Mouse (Mus musculus) ES-E14 (cell line): ENCODE measurements around the gene Tmem245. TPM values are rescaled to one million over a fixed set of nuclear protein-coding genes. Genes with fewer than 3 reads are reported as not detected.

Experiments used
- DNase-seq: peaks from one replicate; pipeline ENCODE4 v3.0.0-alpha.2; 2013; ENCODE audit warnings: low read depth, low spot score
- H3K27ac ChIP-seq: 2 replicates; pipeline ENCODE4 v1.5.1; 2012; ENCODE audit warnings: low read depth, mild to moderate bottlenecking, low read length, moderate library complexity, mixed read lengths; ENCODE audit not compliant: poor library complexity, insufficient read depth, severe bottlenecking
- H3K36me3 ChIP-seq: 2 replicates; pipeline ENCODE4 v1.6.1; 2012; ENCODE audit warnings: mild to moderate bottlenecking, low read length, moderate library complexity, mixed read lengths; ENCODE audit not compliant: control insufficient read depth, poor library complexity, insufficient read depth, severe bottlenecking
- H3K4me1 ChIP-seq, 2 experiments: fragments of 150-350 bp in 1 of 2; sonication (generic) in 1 of 2; 2 replicates each; pipeline ENCODE4 v1.6.1; 2012; ENCODE audit warnings: low read length in 2 of 2, mild to moderate bottlenecking in 1 of 2, mixed read lengths in 1 of 2; ENCODE audit not compliant: control insufficient read depth in 2 of 2, insufficient read depth in 2 of 2, poor library complexity in 1 of 2
- H3K4me3 ChIP-seq, 2 experiments: fragments of 150-350 bp in 1 of 2; sonication (generic) in 1 of 2; 2 replicates each; pipeline ENCODE4 v1.5.1; 2012; ENCODE audit warnings: low read length in 2 of 2, low read depth in 1 of 2, mild to moderate bottlenecking in 1 of 2, mixed read lengths in 1 of 2; ENCODE audit not compliant: insufficient read depth in 1 of 2, poor library complexity in 1 of 2, severe bottlenecking in 1 of 2
- H3K9ac ChIP-seq: 2 replicates; pipeline ENCODE4 v1.6.1; 2012; ENCODE audit warnings: low read depth, mild to moderate bottlenecking, low read length, mixed read lengths; ENCODE audit not compliant: poor library complexity, insufficient read depth, severe bottlenecking
- H3K9me3 ChIP-seq: fragments of 150-350 bp; sonication (generic); 2 replicates; pipeline ENCODE4 v1.6.1; 2012; ENCODE audit warnings: low read depth, mild to moderate bottlenecking, low read length; ENCODE audit not compliant: control insufficient read depth, insufficient read depth
- CHD2 ChIP-seq: IDR thresholded peaks from 2 replicates; pipeline ENCODE4 v1.6.1; 2014; ENCODE audit warnings: mild to moderate bottlenecking, low read depth, low read length, inconsistent platforms
- HCFC1 ChIP-seq: IDR thresholded peaks from 2 replicates; pipeline ENCODE4 v1.6.1; 2012; ENCODE audit warnings: low read length, inconsistent platforms, borderline replicate concordance; ENCODE audit not compliant: insufficient read depth
- MAFK ChIP-seq: IDR thresholded peaks from 2 replicates; pipeline ENCODE4 v1.6.1; 2014; ENCODE audit warnings: mild to moderate bottlenecking, low read depth, low read length, inconsistent platforms; ENCODE audit not compliant: insufficient read depth
- ZC3H11A ChIP-seq: IDR thresholded peaks from 2 replicates; pipeline ENCODE4 v1.6.1; 2012; ENCODE audit warnings: low read depth, mild to moderate bottlenecking, inconsistent platforms, low read length, borderline replicate concordance
- ZNF384 ChIP-seq: IDR thresholded peaks from 2 replicates; pipeline ENCODE4 v1.6.1; 2012; ENCODE audit warnings: low read depth, low read length, inconsistent platforms
- in situ Hi-C, 2 experiments: fragments of 600-800 bp; cut with MboI; formaldehyde crosslinking; loops; one replicate each; pipeline ENCODE4 v1.15.1; 2025; ENCODE audit warnings: low sequenced_read_pairs in 2 of 2, inconsistent platforms in 1 of 2; ENCODE audit not compliant: unreplicated experiment in 2 of 2
- total RNA-seq: library from RNA; depleted of rRNA; stranded (reverse); fragments of 300-350 nt; gene quantifications from 2 replicates; pipeline ENCODE4 v1.2.3, GENCODE M21; 2012

The Tmem245 gene
- total RNA-seq, 1 experiment, result 54.9 TPM

DNA sequence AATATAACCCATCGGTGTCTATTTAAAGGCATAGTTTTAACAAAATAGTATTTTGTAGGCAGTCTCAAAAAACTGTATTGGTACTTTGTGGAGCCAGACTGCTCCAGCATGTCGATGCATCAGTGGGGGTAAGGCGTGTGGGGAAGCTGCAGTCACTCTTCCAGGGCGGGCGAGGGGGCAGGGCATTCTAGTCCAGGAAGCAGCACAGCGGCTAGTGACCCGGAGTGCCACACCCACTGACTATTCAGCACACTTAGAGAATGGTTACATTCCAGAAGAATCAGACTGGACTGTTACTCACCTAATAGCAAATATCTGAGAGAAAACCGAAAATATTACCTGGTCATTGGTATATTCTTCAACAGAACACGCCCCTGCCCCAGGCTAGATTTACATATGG, 10.3 kb upstream of the Tmem245 start:
- Histone ChIP-seq H3K4me3 (no peak overlapping the region), H3K4me1 (peaks cover 8 to 16% of the 10 kb centered on the region in 2 experiments; a peak in 3 of 4 replicates), H3K9ac (no peak overlapping the region), H3K9me3 (no peaks in the 10 kb centered on the region), H3K27ac (no peak overlapping the region), H3K36me3 (no peaks in the 10 kb centered on the region)
- no peak for DNase-seq
- TF ChIP-seq HCFC1, result no peak
- TF ChIP-seq ZNF384, result no peak
- TF ChIP-seq CHD2, result no peak
- no peak for TF ChIP-seq ZC3H11A
- TF ChIP-seq MAFK, result no peak
- in situ Hi-C loops, result no loop called here

DNA sequence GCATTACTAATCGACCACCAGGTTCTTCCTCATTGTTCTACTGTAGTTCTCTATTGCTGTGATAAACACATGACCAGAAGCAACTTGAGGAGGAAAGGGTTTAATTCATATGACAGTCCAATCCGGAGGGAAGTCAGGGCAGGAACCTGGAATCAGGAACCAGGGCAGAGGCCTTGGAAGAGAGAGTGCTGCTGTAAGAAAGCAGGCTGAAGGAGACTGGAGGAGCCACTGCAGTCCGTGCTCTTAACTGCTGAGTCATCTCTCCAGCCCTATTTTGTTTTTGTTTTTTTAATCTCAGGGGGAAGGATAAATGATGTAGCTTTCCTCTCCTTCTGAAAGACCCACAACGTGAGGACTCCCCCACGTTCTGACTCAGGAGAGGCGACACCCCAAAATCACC, 6.0 kb upstream of the Tmem245 start:
- Histone ChIP-seq H3K36me3 (no peaks in the 10 kb centered on the region), H3K4me1 (peaks cover 8 to 23% of the 10 kb centered on the region in 2 experiments; a peak in 3 of 4 replicates), H3K27ac (peak overlapping the region; percentile 70), H3K9ac (peak overlapping the region; percentile 6; the same call in 1 of the 2 replicates), H3K9me3 (no peaks in the 10 kb centered on the region), H3K4me3 (peak overlapping the region in 1 of 2 experiments; percentile 22; a peak in 3 of 4 replicates)
- in situ Hi-C loops, result no loop called here
- TF ChIP-seq ZC3H11A, result no peak
- TF ChIP-seq MAFK, result peak; percentile 87
- no peak for DNase-seq

DNA sequence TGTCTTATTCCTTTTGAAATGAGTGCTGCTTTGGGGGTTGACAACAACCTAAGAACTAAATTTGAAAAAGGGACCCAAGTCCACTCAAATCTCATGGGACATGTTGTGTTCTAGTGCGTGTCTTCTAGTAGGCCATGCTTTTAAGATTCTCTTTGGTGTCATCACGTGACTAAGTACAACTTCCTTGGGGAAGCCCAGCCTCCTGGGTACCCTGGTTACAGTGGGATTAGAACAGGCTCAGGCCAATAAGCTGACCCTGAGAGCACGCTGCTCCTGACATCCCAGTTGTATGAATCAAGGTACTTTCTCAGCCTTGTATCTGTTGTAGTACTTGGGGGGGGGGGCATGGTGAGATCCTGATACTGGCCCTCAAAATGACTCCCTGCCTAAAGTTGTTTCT, 4.5 kb upstream of the Tmem245 start:
- no peak overlapping the region for H3K27ac ChIP-seq
- DNase-seq, result no peak
- H3K9ac ChIP-seq, result no peak overlapping the region
- in situ Hi-C loops, result no loop called here
- H3K4me3 ChIP-seq, result no peak overlapping the region
- no peaks in the 10 kb centered on the region for H3K9me3 ChIP-seq
- no peaks in the 10 kb centered on the region for H3K36me3 ChIP-seq
- TF ChIP-seq MAFK (no peak), ZC3H11A (no peak), ZNF384 (no peak), CHD2 (no peak), HCFC1 (no peak)
- H3K4me1 ChIP-seq, result peaks cover 8 to 23% of the 10 kb centered on the region in 2 experiments; a peak in 3 of 4 replicates

DNA sequence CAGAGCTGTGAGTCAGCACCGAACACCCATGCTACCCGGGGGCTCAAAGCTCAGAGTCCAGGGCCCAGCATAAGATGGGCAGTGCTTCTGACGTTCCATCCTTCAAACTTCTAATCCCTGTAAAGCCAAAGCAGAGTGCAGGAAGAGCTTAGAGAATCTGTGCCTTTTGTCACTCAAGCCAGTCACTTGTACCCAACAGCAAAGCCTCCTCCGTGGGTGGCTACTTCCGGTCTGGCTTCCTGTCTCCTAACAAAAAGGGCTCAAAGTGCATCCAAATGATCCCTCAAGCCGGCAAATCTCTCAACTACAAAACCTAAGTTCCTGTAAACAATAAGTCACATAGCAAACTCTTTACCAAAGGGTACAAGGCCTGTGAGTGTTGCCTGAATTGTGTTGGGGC, 2.3 kb upstream of the Tmem245 start:
- TF ChIP-seq ZNF384 (no peak), CHD2 (no peak), HCFC1 (no peak), ZC3H11A (no peak), MAFK (no peak)
- in situ Hi-C loops, result no loop called here
- H3K36me3 ChIP-seq, result peaks cover 2% of the 10 kb centered on the region; the same call in 1 of the 2 replicates
- H3K4me1 ChIP-seq, result peaks cover 11 to 17% of the 10 kb centered on the region in 2 experiments
- DNase-seq, result no peak
- H3K4me3 ChIP-seq, result no peak overlapping the region
- H3K9ac ChIP-seq, result no peak overlapping the region
- no peaks in the 10 kb centered on the region for H3K9me3 ChIP-seq
- no peak overlapping the region for H3K27ac ChIP-seq

DNA sequence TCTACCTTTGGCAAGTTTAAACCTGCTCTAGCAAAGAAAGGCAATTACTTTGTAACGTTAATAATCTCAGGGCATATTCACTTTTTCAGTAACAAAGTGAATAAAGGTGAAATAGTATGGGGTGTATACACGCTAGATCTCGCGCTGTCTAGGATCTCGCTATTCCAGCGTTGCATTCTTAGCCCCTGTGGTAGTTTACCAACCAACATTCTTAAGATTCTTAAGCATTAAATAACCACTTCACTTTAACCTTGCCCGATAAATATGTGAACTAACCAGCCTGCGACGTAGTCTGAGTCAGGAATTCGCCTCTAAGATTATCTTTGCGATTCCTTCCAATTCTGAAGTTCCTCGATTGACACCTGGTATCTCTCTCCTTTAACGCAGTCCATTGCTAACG, 1.1 kb downstream of the Tmem245 start:
- TF ChIP-seq CHD2 (peak; percentile 87), ZC3H11A (no peak)
- Histone ChIP-seq H3K9ac (peak overlapping the region; percentile 92), H3K27ac (no peak overlapping the region), H3K4me3 (peak overlapping the region; percentile 92 to 93), H3K4me1 (peaks cover 8 to 21% of the 10 kb centered on the region in 2 experiments), H3K9me3 (no peaks in the 10 kb centered on the region), H3K36me3 (peaks cover 8% of the 10 kb centered on the region; the same call in 1 of the 2 replicates)
- in situ Hi-C loops, result no loop called here
- DNase-seq, result no peak
